Mouse (Mus musculus) Muller cell, postnatal 12 days (primary cell): ENCODE data around the gene Ccl27a.
A peak's percentile ranks its signal among the peaks of the same experiment; 100 is the strongest.

Experiments
- DNase-seq: peaks from one replicate; pipeline ENCODE4 v3.0.0-alpha.2; 2015; ENCODE audit errors: inconsistent ontology term

Ccl27a gene

DNA sequence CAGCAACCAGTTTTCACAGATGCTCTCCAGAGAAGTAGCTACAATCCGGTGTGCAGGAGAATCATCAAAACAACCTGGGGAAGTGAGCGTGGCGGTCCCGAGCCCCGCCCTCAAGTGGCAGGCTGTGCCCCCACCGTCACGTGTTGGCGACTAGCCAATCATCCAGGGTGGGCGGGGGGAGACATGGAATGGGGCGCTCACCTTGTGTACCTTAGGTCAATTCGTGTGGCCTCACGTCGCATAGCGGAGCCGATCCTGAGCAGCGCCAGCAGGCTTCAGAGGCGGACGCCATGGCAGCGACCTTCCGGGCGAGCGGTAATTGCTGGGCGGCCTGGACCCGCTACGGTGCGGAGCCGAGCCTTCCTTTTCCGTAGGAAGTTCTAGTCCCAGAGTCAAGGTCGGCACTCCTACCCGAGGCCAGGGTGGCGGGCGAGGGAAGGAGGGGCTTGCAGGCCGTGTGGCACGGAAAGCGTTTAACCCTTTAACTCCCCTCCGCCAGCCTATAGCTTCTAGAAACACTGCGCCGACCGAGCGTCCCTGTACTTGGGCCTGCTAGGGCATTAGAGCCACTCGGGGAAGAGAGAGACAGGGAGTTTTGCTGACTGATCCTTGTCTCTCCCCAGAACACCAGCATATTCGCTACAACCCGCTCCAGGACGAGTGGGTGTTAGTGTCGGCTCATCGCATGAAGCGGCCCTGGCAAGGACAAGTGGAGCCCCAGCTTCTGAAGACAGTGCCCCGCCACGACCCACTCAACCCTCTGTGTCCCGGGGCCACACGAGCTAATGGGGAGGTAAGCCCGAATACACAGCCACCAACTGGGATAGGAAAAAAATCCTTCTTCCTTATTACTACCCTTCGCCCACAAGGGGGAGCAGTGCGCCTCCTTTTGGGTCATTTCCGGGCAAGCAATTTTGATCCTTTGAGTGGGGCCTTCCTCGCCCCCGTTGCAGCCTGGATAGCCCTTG lies 18.4 kb downstream of the Ccl27a start, which contains the start of gene Sigmar1:
Gene Sigmar1, minus strand, starts transcription at position 820 of the 968 bp plus-strand sequence.
- peak; percentile 85 for DNase-seq

DNA sequence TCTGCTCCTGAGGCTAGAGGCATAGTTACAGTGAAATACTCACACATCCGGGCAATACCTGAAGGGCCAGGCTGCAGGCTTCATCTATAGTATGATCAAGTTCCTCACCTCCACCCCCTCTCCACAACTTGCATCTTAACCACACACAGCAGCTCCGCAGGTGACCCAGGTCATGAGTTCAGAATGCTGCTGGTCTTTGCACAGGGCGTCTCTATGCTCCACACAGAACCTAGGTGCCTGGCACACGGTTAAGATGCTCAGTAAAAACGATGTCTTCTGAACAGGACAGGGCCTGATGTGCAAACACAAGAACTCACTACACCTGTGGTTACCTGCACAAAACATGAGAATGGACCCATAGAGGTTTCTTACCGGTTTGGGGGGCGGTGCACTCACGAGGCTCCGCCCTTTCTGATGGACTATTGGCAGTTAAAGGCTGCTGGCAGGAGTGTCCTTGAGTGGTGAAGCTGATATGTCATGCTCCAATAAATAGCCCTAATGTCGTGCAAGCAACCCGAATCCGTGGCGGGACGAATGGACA lies 19.2 kb downstream of the Ccl27a start, which contains the start of gene Galt:
Gene Galt, plus strand, starts transcription at position 432 of the 541 bp plus-strand sequence.
- no peak for DNase-seq

DNA sequence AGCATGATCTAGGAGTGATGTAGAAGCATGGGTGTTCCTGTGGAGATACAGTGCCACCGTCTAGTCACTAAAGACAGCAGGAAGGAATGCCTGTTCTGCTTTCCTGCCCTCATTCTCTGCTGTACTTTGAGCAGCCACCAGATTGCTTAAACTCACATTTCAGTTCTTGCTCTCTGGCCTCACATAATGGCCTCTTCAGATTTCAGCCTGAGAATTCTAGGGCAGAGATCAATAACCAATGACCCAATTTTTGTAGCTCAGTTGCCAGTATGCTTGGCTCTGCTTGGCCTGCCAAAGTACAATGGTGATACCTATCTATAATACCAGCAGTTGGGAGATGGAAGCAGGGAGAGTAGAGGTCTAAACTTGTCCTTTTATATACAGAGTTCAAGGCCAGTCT lies 29.0 kb downstream of the Ccl27a start:
- no peak for DNase-seq

DNA sequence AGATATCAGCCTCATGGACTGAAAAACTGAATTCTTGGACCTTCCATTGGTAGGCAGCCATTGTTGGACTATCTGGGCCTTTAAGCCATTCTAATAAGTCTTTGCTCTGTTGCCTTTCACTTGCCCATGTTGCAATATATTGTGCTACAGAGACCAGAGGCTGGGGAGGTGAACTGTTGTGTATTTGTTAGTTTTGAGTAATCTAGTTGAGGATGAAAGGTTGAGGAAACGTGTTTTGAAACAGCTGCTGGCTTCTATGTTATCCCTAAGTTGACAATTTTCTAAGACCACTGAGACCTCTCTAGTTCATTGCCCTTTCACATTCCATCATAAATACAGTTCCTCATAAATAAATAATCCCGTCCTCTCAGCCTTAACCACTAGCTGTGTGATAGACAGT lies 29.9 kb downstream of the Ccl27a start:
- no peak for DNase-seq

DNA sequence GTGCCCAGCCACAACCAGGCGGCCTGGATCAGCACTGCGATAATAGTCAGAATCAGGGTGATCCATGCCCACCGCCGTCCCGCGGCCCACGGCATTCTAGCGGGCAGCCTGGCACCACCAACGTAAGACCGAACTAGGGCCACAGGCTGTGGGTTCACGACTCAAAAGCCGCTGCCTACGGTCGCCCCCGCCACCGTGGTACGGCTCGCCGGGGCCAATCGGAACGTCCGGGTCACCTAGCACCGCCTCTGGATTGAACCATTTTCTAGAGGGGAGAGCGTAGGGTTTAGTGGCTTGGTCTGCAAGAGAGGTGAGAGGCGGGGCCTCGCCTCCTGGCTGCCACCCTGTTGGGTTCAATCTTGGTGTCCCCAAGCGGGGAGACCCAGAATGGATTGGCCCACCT lies 32.9 kb downstream of the Ccl27a start:
- peak; percentile 98 for DNase-seq

DNA sequence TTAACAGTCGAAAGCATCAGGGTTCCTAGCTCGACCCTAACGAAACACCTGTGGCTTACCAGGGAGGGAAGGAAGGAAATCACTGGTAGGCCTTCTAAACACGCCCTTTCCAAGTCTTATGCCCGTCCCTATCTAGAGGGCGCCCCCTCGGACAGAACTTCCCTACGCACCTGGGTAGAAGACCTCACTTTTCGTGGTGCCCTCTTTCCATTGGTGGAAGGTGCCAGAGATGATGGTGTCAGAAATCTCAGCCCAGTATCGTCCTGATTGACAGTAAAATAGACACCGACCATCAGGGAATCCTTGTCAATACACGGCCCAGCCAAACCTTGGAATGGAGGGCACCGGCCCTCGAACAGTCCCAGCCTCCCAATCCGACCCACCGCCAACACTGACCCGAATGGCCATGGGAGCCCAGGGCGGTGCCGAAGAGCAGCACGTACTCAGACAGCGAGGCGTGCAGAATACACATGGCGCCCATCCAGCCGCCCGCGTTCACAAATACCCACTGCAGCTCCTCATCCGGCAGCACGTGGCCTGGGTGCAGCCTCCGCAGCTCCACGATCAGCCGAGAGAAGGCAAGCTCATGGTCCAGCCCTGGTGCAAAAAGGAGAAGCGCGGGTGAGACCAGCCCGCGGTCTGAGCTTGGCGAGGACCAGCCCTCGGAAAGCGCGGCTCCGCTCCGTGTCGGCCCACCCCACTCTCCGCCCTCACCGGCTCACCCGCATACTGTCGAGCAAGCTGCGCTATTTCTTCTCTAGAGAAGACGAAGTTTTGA lies 33.5 kb downstream of the Ccl27a start:
- DNase-seq = no peak

DNA sequence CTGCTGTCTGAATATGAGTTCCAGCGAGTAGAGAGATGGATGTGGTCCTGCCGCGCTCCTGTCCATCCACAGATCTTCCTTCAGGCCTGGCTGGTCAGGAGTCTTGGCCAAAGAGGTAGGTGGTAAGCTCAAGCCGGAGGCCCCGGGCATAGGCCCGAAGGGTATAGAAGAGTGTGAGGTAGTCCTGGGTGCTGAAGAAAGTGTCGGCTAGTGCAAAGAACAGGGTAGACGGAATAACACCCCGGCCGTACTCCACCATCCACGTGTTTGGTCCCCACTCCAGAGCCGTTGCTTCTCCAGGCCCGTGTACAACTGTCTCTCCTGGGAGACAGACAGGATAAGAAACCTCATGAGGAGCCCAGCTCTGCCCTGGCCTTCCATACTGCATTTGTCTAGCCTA lies 34.8 kb downstream of the Ccl27a start:
- no peak for DNase-seq

DNA sequence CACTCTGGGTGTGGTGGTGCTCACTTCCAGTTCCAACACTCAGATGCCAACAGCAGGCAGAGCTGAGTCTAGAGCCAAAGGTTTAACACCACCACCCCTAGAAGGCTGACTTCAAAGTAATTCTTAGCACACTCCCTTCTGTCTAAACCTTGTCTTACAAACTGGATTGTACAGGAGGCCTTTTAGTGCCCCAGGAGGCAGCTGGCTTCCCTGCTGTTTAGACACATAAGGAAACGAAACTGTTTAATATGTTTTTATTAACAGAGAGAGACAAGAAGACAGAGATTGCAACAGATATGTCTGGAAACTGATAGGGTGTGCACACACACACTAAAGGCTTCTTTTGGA lies 35.8 kb downstream of the Ccl27a start:
- no peak for DNase-seq

DNA sequence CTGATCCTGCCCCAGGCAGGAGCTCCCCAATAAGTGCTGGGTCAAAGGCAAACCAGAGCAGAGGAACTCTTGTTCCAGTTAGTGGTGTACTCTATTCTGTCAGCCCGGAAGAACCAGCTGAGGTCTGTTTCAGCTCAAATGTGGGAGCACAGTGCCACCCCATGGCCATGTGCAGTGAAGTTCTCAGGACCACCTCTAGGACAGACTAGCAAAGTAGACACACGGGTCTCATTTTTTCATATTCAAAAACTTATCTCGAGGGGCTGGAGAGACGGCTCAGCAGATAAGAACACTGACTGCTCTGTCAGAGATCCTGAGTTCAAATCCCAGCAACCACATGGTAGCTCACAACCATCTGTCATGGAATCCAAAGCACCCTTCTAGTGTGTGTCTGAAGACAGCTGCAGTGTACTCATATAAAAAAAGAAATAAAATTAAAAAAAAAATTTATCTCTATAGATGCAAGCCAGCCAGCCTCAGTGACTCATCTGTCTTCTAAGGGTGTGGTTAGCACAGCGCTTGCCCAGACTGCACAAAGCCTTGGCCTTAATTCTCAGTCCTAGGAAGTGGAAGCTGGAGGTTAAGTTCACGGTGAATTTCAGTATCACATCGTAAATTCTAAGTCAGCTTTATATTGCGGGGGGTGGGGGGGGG lies 36.3 kb downstream of the Ccl27a start:
- peak; percentile 66 for DNase-seq

DNA sequence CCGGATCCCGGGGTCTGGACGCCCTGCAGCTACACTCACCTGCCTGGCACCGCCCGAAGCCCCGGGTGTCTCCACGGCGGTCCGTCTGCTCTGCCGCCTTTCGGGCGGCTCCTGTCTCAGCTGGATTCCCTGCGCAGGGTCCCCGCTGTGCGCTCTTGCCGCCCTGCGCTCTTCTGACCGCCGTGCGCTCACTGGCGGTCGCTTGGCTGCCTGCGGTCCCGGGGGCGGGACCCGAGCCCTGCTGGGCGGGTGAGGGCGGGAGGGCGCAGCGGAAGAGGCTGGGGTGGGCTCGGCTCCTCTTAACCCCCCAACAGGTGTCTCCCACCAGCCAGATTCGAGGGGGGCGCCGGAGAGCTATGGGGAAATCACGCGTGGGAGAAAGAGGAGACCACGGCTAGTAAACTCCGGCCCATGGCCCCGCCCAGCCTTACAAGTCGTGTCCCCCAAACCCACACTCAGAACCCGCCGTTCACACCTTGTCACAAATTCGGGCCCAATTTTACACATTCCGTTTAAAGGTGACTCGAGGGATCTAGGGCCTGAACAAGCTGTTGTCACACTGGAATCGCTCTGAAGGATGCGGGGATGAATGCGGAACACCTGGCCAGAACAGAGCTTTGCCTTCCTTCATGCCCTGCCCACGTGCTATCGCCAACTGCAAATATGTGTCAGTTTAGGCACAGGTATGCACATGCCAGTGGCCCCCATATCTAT lies 42.8 kb downstream of the Ccl27a start, which contains the start of gene Arid3c:
Gene Arid3c, minus strand, starts transcription at position 91 of the 714 bp plus-strand sequence.
- peak; percentile 47 for DNase-seq

DNA sequence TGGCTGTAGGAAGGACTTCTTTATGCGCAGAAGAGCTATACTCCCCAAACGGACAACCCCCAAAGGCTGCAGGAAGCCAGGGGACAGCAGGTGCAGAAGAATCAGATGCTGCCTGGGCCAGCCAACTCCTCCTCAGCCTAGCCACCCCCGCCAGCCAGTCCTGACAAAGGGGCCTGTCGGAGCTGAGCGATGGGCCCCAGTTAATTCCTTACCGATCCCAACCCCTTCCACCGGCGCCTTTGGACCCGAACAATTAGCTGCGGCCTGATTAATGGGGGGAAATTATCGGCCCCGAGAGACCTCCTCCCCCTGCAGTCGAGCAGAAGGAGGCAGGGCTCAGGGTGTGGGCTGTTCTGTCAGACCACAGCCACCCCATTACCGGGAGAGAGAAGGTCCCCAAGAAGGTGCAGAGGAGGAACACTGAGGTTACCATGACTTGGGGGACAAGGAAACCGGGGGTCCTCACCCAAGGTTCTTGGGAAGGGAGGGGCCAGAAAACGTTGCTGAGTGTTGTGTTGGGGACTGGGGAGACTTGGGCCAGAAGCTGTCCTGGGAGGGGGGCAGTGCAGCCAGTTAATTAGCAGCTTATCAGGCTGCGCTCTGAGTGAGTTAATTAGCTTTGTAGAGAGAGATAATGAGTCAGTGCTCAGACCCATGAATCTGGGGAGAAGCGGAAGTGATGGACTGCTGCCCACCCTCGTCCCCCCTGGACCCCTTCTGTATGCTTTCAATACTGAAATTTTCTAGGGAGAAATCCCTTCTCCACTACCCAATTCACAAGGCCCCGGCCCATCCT lies 47.0 kb downstream of the Ccl27a start:
- DNase-seq = no peak

DNA sequence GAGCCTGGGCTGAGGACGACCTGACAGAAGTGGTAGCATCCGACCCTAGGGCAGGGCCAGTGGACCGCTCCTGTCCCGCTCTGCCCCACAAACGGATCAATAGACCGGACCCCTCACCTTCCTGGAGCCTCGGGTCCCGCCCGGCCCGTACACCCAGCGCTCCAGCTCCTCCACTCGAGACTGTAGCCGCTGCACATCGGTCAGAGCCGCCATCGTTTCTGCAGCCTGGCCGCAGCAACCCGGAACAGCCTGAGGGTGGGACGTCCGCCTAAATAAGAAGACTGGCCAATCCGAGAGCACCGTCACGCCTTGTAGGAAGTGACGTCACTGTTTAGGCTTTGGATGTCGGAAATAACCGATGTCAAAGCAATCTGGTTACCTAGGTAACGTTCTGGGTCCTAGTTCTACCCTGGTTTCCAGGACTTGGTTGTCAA lies 51.1 kb downstream of the Ccl27a start, which contains the start of gene Dctn3:
Gene Dctn3, minus strand, starts transcription at position 253 of the 434 bp plus-strand sequence.
- DNase-seq = peak; percentile 90
